Mouse (Mus musculus): ENCODE results near the gene Olfr1205. TPM values are rescaled to one million over a fixed set of nuclear protein-coding genes. Genes with fewer than 3 reads are reported as not detected.

Gene Olfr1205
- not detected in 2 replicates for polyA plus RNA-seq (2012; rRNA removed; ENCODE audit: low replicate concordance)

GRCm38 (mm10) chr2:88829437-88829836 lies at the start of gene Olfr1205:
Gene Olfr1205 (plus strand): TSS chr2:88829737.

GRCm38 (mm10) chr2:88792736-88793135 lies 36.8 kb upstream of the Olfr1205 start, which contains the start of gene Olfr1201:
Gene Olfr1201 (plus strand): TSS chr2:88793036.

DNA sequence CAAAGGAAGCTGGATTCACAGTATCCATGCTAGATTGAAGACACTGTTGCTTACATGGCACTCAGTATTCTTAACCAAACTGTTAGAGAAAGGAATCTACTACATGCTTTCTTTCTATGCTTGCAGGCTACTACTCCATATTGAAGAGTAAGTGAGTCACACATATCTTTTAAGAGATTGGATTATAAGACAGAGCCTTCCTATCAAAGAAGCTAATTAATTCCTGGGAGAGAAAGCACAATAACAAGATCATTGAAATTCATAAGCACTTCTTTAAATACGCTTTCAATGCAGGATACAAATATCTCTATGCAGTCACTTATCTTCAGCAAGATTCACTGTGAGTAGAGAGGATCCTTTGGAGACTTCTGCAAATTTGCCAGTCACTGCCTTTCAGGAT lies 15.3 kb upstream of the Olfr1205 start, which contains the start of gene Olfr1202:
Gene Olfr1202 (plus strand): TSS at position 301 of the 400 bp plus-strand sequence.

DNA sequence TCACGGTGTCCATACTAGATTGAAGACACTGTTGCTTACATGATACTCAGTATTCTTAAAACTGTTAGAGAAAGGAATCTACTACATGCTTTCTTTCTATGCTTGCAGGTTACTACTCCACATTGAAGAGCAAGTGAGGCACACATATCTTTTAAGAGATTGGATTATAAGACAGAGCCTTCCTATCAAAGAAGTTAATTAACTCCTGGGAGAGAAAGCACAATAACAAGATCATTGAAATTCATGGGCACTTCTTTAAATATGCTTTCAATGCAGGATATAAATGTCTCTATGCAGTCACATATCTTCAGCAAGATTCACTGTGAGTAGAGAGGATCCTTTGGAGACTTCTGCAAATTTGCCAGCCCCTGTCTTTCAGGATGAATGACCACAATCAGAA lies 19.5 kb downstream of the Olfr1205 start, which contains the start of gene Olfr1204:
Gene Olfr1204 (plus strand): TSS at position 301 of the 400 bp plus-strand sequence.

DNA sequence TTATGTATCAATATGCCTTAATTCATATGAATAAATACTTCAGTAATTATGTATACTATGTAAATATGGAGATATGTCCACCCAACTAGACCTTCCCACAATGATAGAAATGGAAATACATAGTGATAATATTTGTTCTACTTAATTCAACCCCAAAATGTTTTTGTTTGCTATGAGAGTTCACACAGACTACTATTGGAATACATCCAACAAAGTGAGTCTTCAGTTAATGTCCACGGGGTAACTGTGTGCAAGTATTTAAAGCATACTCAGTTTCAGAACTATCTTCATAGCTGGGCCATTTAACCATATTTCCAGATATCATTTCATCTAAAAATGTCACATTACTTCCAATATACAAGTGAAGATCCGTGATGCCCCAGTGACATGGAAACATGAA lies 33.4 kb downstream of the Olfr1205 start, which contains the start of gene Olfr1206:
Gene Olfr1206 (plus strand): TSS at position 301 of the 400 bp plus-strand sequence.

Other genes with a start within 250 kb of the Olfr1205 start
- gene Olfr1189, start 243.3 kb upstream of the Olfr1205 start, polyA plus RNA-seq (2012; rRNA removed; ENCODE audit: low replicate concordance), result not detected in 2 replicates
- not detected in 2 replicates for gene Olfr1191-ps1, start 189.2 kb upstream of the Olfr1205 start, polyA plus RNA-seq (2012; rRNA removed; ENCODE audit: low replicate concordance)
- gene Olfr1192-ps1, start 181.2 kb upstream of the Olfr1205 start, polyA plus RNA-seq (2012; rRNA removed; ENCODE audit: low replicate concordance), result not detected in 2 replicates
- gene Olfr1193, start 154.1 kb upstream of the Olfr1205 start, polyA plus RNA-seq (2012; rRNA removed; ENCODE audit: low replicate concordance), result not detected in 2 replicates
- gene Olfr1195, start 140.6 kb upstream of the Olfr1205 start, polyA plus RNA-seq (2012; rRNA removed; ENCODE audit: low replicate concordance), result not detected in 2 replicates
- not detected in 2 replicates for gene Olfr1196, start 125.1 kb upstream of the Olfr1205 start, polyA plus RNA-seq (2012; rRNA removed; ENCODE audit: low replicate concordance)
- gene Olfr1197, start 97.4 kb upstream of the Olfr1205 start, polyA plus RNA-seq (2012; rRNA removed; ENCODE audit: low replicate concordance), result not detected in 2 replicates
- gene Olfr1198, start 78.4 kb upstream of the Olfr1205 start, polyA plus RNA-seq (2012; rRNA removed; ENCODE audit: low replicate concordance), result not detected in 2 replicates
- gene Olfr1199, start 69.3 kb upstream of the Olfr1205 start, polyA plus RNA-seq (2012; rRNA removed; ENCODE audit: low replicate concordance), result not detected in 2 replicates
- gene Olfr1200, start 59.2 kb upstream of the Olfr1205 start, polyA plus RNA-seq (2012; rRNA removed; ENCODE audit: low replicate concordance), result not detected in 2 replicates
- not detected in 2 replicates for gene Olfr1201, start 36.7 kb upstream of the Olfr1205 start, polyA plus RNA-seq (2012; rRNA removed; ENCODE audit: low replicate concordance)
- gene Olfr1202, start 15.2 kb upstream of the Olfr1205 start, polyA plus RNA-seq (2012; rRNA removed; ENCODE audit: low replicate concordance), result not detected in 2 replicates
- not detected in 2 replicates for gene Olfr1204, start 19.6 kb downstream of the Olfr1205 start, polyA plus RNA-seq (2012; rRNA removed; ENCODE audit: low replicate concordance)
- gene Olfr1206, start 33.5 kb downstream of the Olfr1205 start, polyA plus RNA-seq (2012; rRNA removed; ENCODE audit: low replicate concordance), result not detected in 2 replicates
- not detected in 2 replicates for gene Olfr1208, start 72.6 kb downstream of the Olfr1205 start, polyA plus RNA-seq (2012; rRNA removed; ENCODE audit: low replicate concordance)
- not detected in 2 replicates for gene Olfr1209, start 85.4 kb downstream of the Olfr1205 start, polyA plus RNA-seq (2012; rRNA removed; ENCODE audit: low replicate concordance)
- gene Olfr1211, start 108.4 kb downstream of the Olfr1205 start, polyA plus RNA-seq (2012; rRNA removed; ENCODE audit: low replicate concordance), result not detected in 2 replicates
- not detected in 2 replicates for gene Olfr1212, start 124.2 kb downstream of the Olfr1205 start, polyA plus RNA-seq (2012; rRNA removed; ENCODE audit: low replicate concordance)
- not detected in 2 replicates for gene Gm13762, start 150.5 kb downstream of the Olfr1205 start, polyA plus RNA-seq (2012; rRNA removed; ENCODE audit: low replicate concordance)
- gene Olfr1214, start 162.9 kb downstream of the Olfr1205 start, polyA plus RNA-seq (2012; rRNA removed; ENCODE audit: low replicate concordance), result not detected in 2 replicates
- gene Olfr1215, start 177.2 kb downstream of the Olfr1205 start, polyA plus RNA-seq (2012; rRNA removed; ENCODE audit: low replicate concordance), result not detected in 2 replicates
- not detected in 2 replicates for gene Olfr1216, start 188.6 kb downstream of the Olfr1205 start, polyA plus RNA-seq (2012; rRNA removed; ENCODE audit: low replicate concordance)
- gene Olfr1217, start 202.3 kb downstream of the Olfr1205 start, polyA plus RNA-seq (2012; rRNA removed; ENCODE audit: low replicate concordance), result not detected in 2 replicates
- gene Olfr1218, start 231.4 kb downstream of the Olfr1205 start, polyA plus RNA-seq (2012; rRNA removed; ENCODE audit: low replicate concordance), result not detected in 2 replicates

Measured in mammary gland, adult 2 months (tissue).